Mouse (Mus musculus): ENCODE data around the gene Nkx3-2. TPM values are rescaled to one million over a fixed set of nuclear protein-coding genes. Genes with fewer than 3 reads are reported as not detected.

Gene Nkx3-2
- not detected in 2 replicates for polyA plus RNA-seq (2012; rRNA removed)

- TF ChIP-seq POLR2A (IDR thresholded peaks at IDR 0.05; ENCODE audit: borderline replicate concordance, extremely low read depth, insufficient read depth, insufficient read length, poor library complexity, severe bottlenecking), result no peak
- TF ChIP-seq CTCF (IDR thresholded peaks at IDR 0.05; ENCODE audit: borderline replicate concordance, extremely low read depth, insufficient read depth, insufficient read length), result no peak
- peak; percentile 37 for DNase-seq (ENCODE audit: low read depth)
These were observed at the start of gene Nkx3-2 for GRCm38 (mm10) chr5:41763731-41764721. TSS of gene Nkx3-2 (minus strand) at chr5:41764501.

- no peak for DNase-seq (ENCODE audit: low read depth)
- TF ChIP-seq CTCF (IDR thresholded peaks at IDR 0.05; ENCODE audit: borderline replicate concordance, extremely low read depth, insufficient read depth, insufficient read length), result no peak
- TF ChIP-seq POLR2A (IDR thresholded peaks at IDR 0.05; ENCODE audit: borderline replicate concordance, extremely low read depth, insufficient read depth, insufficient read length, poor library complexity, severe bottlenecking), result no peak
These were observed 48.2 kb upstream of the Nkx3-2 start for GRCm38 (mm10) chr5:41812516-41812915.

- no peak for TF ChIP-seq POLR2A (IDR thresholded peaks at IDR 0.05; ENCODE audit: borderline replicate concordance, extremely low read depth, insufficient read depth, insufficient read length, poor library complexity, severe bottlenecking)
- no peak for TF ChIP-seq CTCF (IDR thresholded peaks at IDR 0.05; ENCODE audit: borderline replicate concordance, extremely low read depth, insufficient read depth, insufficient read length)
- no peak for DNase-seq (ENCODE audit: low read depth)
These were observed 47.0 kb upstream of the Nkx3-2 start for GRCm38 (mm10) chr5:41811279-41811678.

GRCm38 (mm10) chr5:41807383-41807782 lies 43.1 kb upstream of the Nkx3-2 start:
- no peak for DNase-seq (ENCODE audit: low read depth)
- TF ChIP-seq POLR2A (IDR thresholded peaks at IDR 0.05; ENCODE audit: borderline replicate concordance, extremely low read depth, insufficient read depth, insufficient read length, poor library complexity, severe bottlenecking) (no peak), CTCF (IDR thresholded peaks at IDR 0.05; ENCODE audit: borderline replicate concordance, extremely low read depth, insufficient read depth, insufficient read length) (no peak)

- no peak for DNase-seq (ENCODE audit: low read depth)
- no peak for TF ChIP-seq POLR2A (IDR thresholded peaks at IDR 0.05; ENCODE audit: borderline replicate concordance, extremely low read depth, insufficient read depth, insufficient read length, poor library complexity, severe bottlenecking)
- no peak for TF ChIP-seq CTCF (IDR thresholded peaks at IDR 0.05; ENCODE audit: borderline replicate concordance, extremely low read depth, insufficient read depth, insufficient read length)
These were observed 41.9 kb upstream of the Nkx3-2 start for GRCm38 (mm10) chr5:41806176-41806575.

GRCm38 (mm10) chr5:41805085-41805484 lies 40.8 kb upstream of the Nkx3-2 start:
- TF ChIP-seq POLR2A (IDR thresholded peaks at IDR 0.05; ENCODE audit: borderline replicate concordance, extremely low read depth, insufficient read depth, insufficient read length, poor library complexity, severe bottlenecking), result no peak
- no peak for TF ChIP-seq CTCF (IDR thresholded peaks at IDR 0.05; ENCODE audit: borderline replicate concordance, extremely low read depth, insufficient read depth, insufficient read length)
- DNase-seq (ENCODE audit: low read depth), result no peak

- DNase-seq (ENCODE audit: low read depth), result no peak
- TF ChIP-seq CTCF (IDR thresholded peaks at IDR 0.05; ENCODE audit: borderline replicate concordance, extremely low read depth, insufficient read depth, insufficient read length) (no peak), POLR2A (IDR thresholded peaks at IDR 0.05; ENCODE audit: borderline replicate concordance, extremely low read depth, insufficient read depth, insufficient read length, poor library complexity, severe bottlenecking) (no peak)
These were observed 40.3 kb upstream of the Nkx3-2 start for GRCm38 (mm10) chr5:41804643-41805042.

- no peak for DNase-seq (ENCODE audit: low read depth)
- TF ChIP-seq POLR2A (IDR thresholded peaks at IDR 0.05; ENCODE audit: borderline replicate concordance, extremely low read depth, insufficient read depth, insufficient read length, poor library complexity, severe bottlenecking) (no peak), CTCF (IDR thresholded peaks at IDR 0.05; ENCODE audit: borderline replicate concordance, extremely low read depth, insufficient read depth, insufficient read length) (no peak)
These were observed 37.3 kb upstream of the Nkx3-2 start for GRCm38 (mm10) chr5:41801622-41802021.

GRCm38 (mm10) chr5:41794434-41794833 lies 30.1 kb upstream of the Nkx3-2 start:
- no peak for DNase-seq (ENCODE audit: low read depth)
- TF ChIP-seq CTCF (IDR thresholded peaks at IDR 0.05; ENCODE audit: borderline replicate concordance, extremely low read depth, insufficient read depth, insufficient read length), result no peak
- TF ChIP-seq POLR2A (IDR thresholded peaks at IDR 0.05; ENCODE audit: borderline replicate concordance, extremely low read depth, insufficient read depth, insufficient read length, poor library complexity, severe bottlenecking), result no peak

GRCm38 (mm10) chr5:41790517-41790916 lies 26.2 kb upstream of the Nkx3-2 start:
- DNase-seq (ENCODE audit: low read depth), result no peak
- TF ChIP-seq CTCF (IDR thresholded peaks at IDR 0.05; ENCODE audit: borderline replicate concordance, extremely low read depth, insufficient read depth, insufficient read length), result no peak
- TF ChIP-seq POLR2A (IDR thresholded peaks at IDR 0.05; ENCODE audit: borderline replicate concordance, extremely low read depth, insufficient read depth, insufficient read length, poor library complexity, severe bottlenecking), result no peak

- no peak for TF ChIP-seq POLR2A (IDR thresholded peaks at IDR 0.05; ENCODE audit: borderline replicate concordance, extremely low read depth, insufficient read depth, insufficient read length, poor library complexity, severe bottlenecking)
- no peak for TF ChIP-seq CTCF (IDR thresholded peaks at IDR 0.05; ENCODE audit: borderline replicate concordance, extremely low read depth, insufficient read depth, insufficient read length)
- DNase-seq (ENCODE audit: low read depth), result no peak
These were observed 24.6 kb upstream of the Nkx3-2 start for GRCm38 (mm10) chr5:41788877-41789276.

- TF ChIP-seq CTCF (IDR thresholded peaks at IDR 0.05; ENCODE audit: borderline replicate concordance, extremely low read depth, insufficient read depth, insufficient read length), result no peak
- no peak for DNase-seq (ENCODE audit: low read depth)
These were observed 17.6 kb upstream of the Nkx3-2 start for GRCm38 (mm10) chr5:41781890-41782289.
